Comparison of ENCODE assay signal across 8 mouse cellular contexts in the genomic region with DNA sequence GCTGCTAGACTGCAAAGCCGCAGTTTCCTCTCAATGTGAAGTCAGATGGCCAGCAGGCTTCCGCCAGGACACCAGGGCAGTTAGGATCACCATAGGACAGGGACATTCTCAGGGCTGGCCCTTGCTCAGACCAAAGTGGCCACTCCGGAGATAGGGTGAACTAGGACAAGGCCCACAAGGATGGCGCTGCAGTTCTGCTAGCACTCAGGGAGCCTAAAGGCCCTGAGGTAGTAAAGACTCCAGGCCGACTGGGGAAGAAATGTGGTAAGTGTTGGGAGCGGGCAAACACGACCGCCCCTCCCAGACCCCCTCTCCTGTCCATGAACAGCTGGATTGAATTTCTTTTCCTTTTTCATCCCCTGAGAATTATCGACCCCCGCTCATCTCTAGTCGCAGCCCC.
DNase-seq lines count a peak whose midpoint lies in the region; ATAC-seq and TF ChIP-seq lines count a peak whose summit lies in the region.

No protein-coding gene starts in this region.

- H3K4me2 ChIP-seq in lung, embryonic 15.5 days, result peak overlapping the region; percentile 94
- peak overlapping the region; percentile 97 for H3K4me2 ChIP-seq in embryonic facial prominence, embryonic 14.5 days (ENCODE audit: low read depth, low read length)
- peak overlapping the region; percentile 81 for H3K4me2 ChIP-seq in intestine, postnatal 0 days (replicated peaks; ENCODE audit: low read depth)
- H3K4me2 ChIP-seq in neural tube, embryonic 15.5 days, result peak overlapping the region; percentile 94

- peaks cover 54% of the 10 kb centered on the region for H3K27me3 ChIP-seq in lung, embryonic 15.5 days
- H3K27me3 ChIP-seq in embryonic facial prominence, embryonic 14.5 days (replicated peaks; ENCODE audit: control insufficient read depth, insufficient read depth, low read length), result peaks cover 25% of the 10 kb centered on the region
- peaks cover 24% of the 10 kb centered on the region for H3K27me3 ChIP-seq in intestine, postnatal 0 days (replicated peaks; ENCODE audit: control insufficient read depth, insufficient read depth, low read length)
- peaks cover 10% of the 10 kb centered on the region for H3K27me3 ChIP-seq in neural tube, embryonic 15.5 days (replicated peaks)

- H3K4me3 ChIP-seq in lung, embryonic 15.5 days, result peak overlapping the region; percentile 50
- H3K4me3 ChIP-seq in embryonic facial prominence, embryonic 14.5 days (ENCODE audit: low read depth, low read length), result peak overlapping the region; percentile 63
- peak overlapping the region; percentile 49 for H3K4me3 ChIP-seq in intestine, postnatal 0 days (ENCODE audit: low read depth, low read length)
- peak overlapping the region; percentile 64 for H3K4me3 ChIP-seq in neural tube, embryonic 15.5 days (replicated peaks)

- 17% methylated on average over 11 of the region's 11 CpGs for WGBS in lung, embryonic 15.5 days
- 11% methylated on average over 11 of the region's 11 CpGs for WGBS in embryonic facial prominence, embryonic 14.5 days
- WGBS in intestine, postnatal 0 days, result 17% methylated on average over 11 of the region's 11 CpGs
- 7% methylated on average over 11 of the region's 11 CpGs for WGBS in neural tube, embryonic 15.5 days

- TF ChIP-seq CTCF in intestine, postnatal 0 days (IDR thresholded peaks at IDR 0.05; ENCODE audit: low read depth), result no peak

- peak overlapping the region; percentile 32; the same call in 1 of the 2 replicates for H3K9ac ChIP-seq in lung, embryonic 15.5 days
- H3K9ac ChIP-seq in embryonic facial prominence, embryonic 14.5 days (ENCODE audit: low read depth, low read length), result peak overlapping the region; percentile 76
- H3K9ac ChIP-seq in intestine, postnatal 0 days (ENCODE audit: low read depth, low read length), result no peak overlapping the region
- H3K9ac ChIP-seq in neural tube, embryonic 15.5 days (replicated peaks), result peak overlapping the region; percentile 75

- ATAC-seq in lung, embryonic 15.5 days (ENCODE audit: borderline replicate concordance, extremely low read depth, low FRiP score, low TSS enrichment), result no peak
- no peak; the same call in 1 of the 2 replicates for ATAC-seq in embryonic facial prominence, embryonic 14.5 days (ENCODE audit: low read depth)
- ATAC-seq in intestine, postnatal 0 days, result no peak
- ATAC-seq in neural tube, embryonic 15.5 days (ENCODE audit: low FRiP score), result peak; percentile 43
- no peak for ATAC-seq in CD4-positive, CD25-positive, alpha-beta regulatory T cell, adult 4 months

- H3K36me3 ChIP-seq in lung, embryonic 15.5 days, result no peaks in the 10 kb centered on the region
- H3K36me3 ChIP-seq in embryonic facial prominence, embryonic 14.5 days (ENCODE audit: control insufficient read depth, insufficient read depth, low read length), result no peaks in the 10 kb centered on the region
- no peaks in the 10 kb centered on the region for H3K36me3 ChIP-seq in intestine, postnatal 0 days (ENCODE audit: control insufficient read depth, insufficient read depth)
- no peaks in the 10 kb centered on the region for H3K36me3 ChIP-seq in neural tube, embryonic 15.5 days

- no peaks in the 10 kb centered on the region for H3K9me3 ChIP-seq in lung, embryonic 15.5 days
- no peaks in the 10 kb centered on the region for H3K9me3 ChIP-seq in embryonic facial prominence, embryonic 14.5 days (ENCODE audit: control insufficient read depth, low read length)
- H3K9me3 ChIP-seq in intestine, postnatal 0 days (ENCODE audit: control insufficient read depth), result no peaks in the 10 kb centered on the region
- H3K9me3 ChIP-seq in neural tube, embryonic 15.5 days (replicated peaks), result no peaks in the 10 kb centered on the region

- no peak overlapping the region for H3K27ac ChIP-seq in lung, embryonic 15.5 days
- H3K27ac ChIP-seq in embryonic facial prominence, embryonic 14.5 days (replicated peaks; ENCODE audit: low read depth, low read length), result no peak overlapping the region
- H3K27ac ChIP-seq in intestine, postnatal 0 days (ENCODE audit: low read depth, low read length), result no peak overlapping the region
- H3K27ac ChIP-seq in neural tube, embryonic 15.5 days (replicated peaks), result peak overlapping the region; percentile 78

- H3K4me1 ChIP-seq in lung, embryonic 15.5 days, result peaks cover 8% of the 10 kb centered on the region
- H3K4me1 ChIP-seq in embryonic facial prominence, embryonic 14.5 days (ENCODE audit: control insufficient read depth, insufficient read depth, low read length), result 0 out of 2 replicates have a peak, but pooled peaks cover 5% of the 10 kb centered on the region
- H3K4me1 ChIP-seq in intestine, postnatal 0 days (replicated peaks; ENCODE audit: control insufficient read depth, insufficient read depth, low read length), result no peaks in the 10 kb centered on the region
- peaks cover 14% of the 10 kb centered on the region for H3K4me1 ChIP-seq in neural tube, embryonic 15.5 days

- DNase-seq in lung, postnatal 25 days (ENCODE audit: low spot score), result no peak
- DNase-seq in embryonic facial prominence, embryonic 14.5 days (ENCODE audit: low spot score), result no peak
- no peak for DNase-seq in spleen, postnatal 36 days (ENCODE audit: low spot score in 2 of 2)
- no peak for DNase-seq in adrenal gland, postnatal 36 days
